Mouse (Mus musculus): ENCODE results near the gene Sco1.
"Not testable (repeated sequence)": the region's sequence is repeated elsewhere in the genome, so short reads cannot be mapped to it uniquely, and the experiment has no call there.

Sco1 gene

GRCm38 (mm10) chr11:67052321-67052952 lies at the start of gene Sco1, which contains the start of gene Adprm:
Sco1 (plus strand) TSS chr11:67052670.
Adprm (minus strand) TSS chr11:67052594.
- peak; percentile 66 to 74 for DNase-seq (ENCODE audit: low spot score in 2 of 2)

- DNase-seq (ENCODE audit: low spot score in 2 of 2): no peak
Observed at GRCm38 (mm10) chr11:67002911-67003310, 49.6 kb upstream of the Sco1 start.

- DNase-seq (ENCODE audit: low spot score in 2 of 2): no peak
Observed at GRCm38 (mm10) chr11:67007961-67008360, 44.5 kb upstream of the Sco1 start.

GRCm38 (mm10) chr11:67008528-67008927 lies 43.9 kb upstream of the Sco1 start:
- no peak for DNase-seq (ENCODE audit: low spot score in 2 of 2)

- no peak for DNase-seq (ENCODE audit: low spot score in 2 of 2)
Observed at GRCm38 (mm10) chr11:67010430-67010829, 42.0 kb upstream of the Sco1 start.

- DNase-seq (ENCODE audit: low spot score in 2 of 2): no peak
Observed at GRCm38 (mm10) chr11:67011635-67012034, 40.8 kb upstream of the Sco1 start.

GRCm38 (mm10) chr11:67017801-67018591 lies 34.5 kb upstream of the Sco1 start:
- DNase-seq (ENCODE audit: low spot score in 2 of 2): no peak

- DNase-seq (ENCODE audit: low spot score in 2 of 2): no peak
Observed at GRCm38 (mm10) chr11:67019711-67020475, 32.6 kb upstream of the Sco1 start.

- DNase-seq (ENCODE audit: low spot score in 2 of 2): peak; percentile 28 to 58
Observed at GRCm38 (mm10) chr11:67020948-67021347, 31.5 kb upstream of the Sco1 start.

GRCm38 (mm10) chr11:67022354-67023115 lies 29.9 kb upstream of the Sco1 start:
- DNase-seq (ENCODE audit: low spot score in 2 of 2): peak in 1 of 2 experiments; percentile 38

GRCm38 (mm10) chr11:67023191-67023590 lies 29.3 kb upstream of the Sco1 start:
- DNase-seq (ENCODE audit: low spot score in 2 of 2): not testable (repeated sequence)

GRCm38 (mm10) chr11:67023802-67024340 lies 28.6 kb upstream of the Sco1 start:
- no peak for DNase-seq (ENCODE audit: low spot score in 2 of 2)

GRCm38 (mm10) chr11:67024867-67025477 lies 27.5 kb upstream of the Sco1 start, which contains the start of gene Tmem220:
Tmem220 (plus strand) TSS chr11:67025154.
- peak; percentile 85 to 91 for DNase-seq (ENCODE audit: low spot score in 2 of 2)

GRCm38 (mm10) chr11:67030904-67031602 lies 21.4 kb upstream of the Sco1 start:
- no peak for DNase-seq (ENCODE audit: low spot score in 2 of 2)

GRCm38 (mm10) chr11:67031603-67031915 lies 20.9 kb upstream of the Sco1 start:
- no peak for DNase-seq (ENCODE audit: low spot score in 2 of 2)

- DNase-seq (ENCODE audit: low spot score in 2 of 2): no peak
Observed at GRCm38 (mm10) chr11:67034775-67035485, 17.5 kb upstream of the Sco1 start.

- DNase-seq (ENCODE audit: low spot score in 2 of 2): no peak
Observed at GRCm38 (mm10) chr11:67036229-67036628, 16.2 kb upstream of the Sco1 start.

GRCm38 (mm10) chr11:67036892-67037291 lies 15.6 kb upstream of the Sco1 start:
- DNase-seq (ENCODE audit: low spot score in 2 of 2): no peak

- DNase-seq (ENCODE audit: low spot score in 2 of 2): no peak
Observed at GRCm38 (mm10) chr11:67039799-67040198, 12.7 kb upstream of the Sco1 start.

GRCm38 (mm10) chr11:67040483-67040882 lies 12.0 kb upstream of the Sco1 start:
- no peak for DNase-seq (ENCODE audit: low spot score in 2 of 2)

Measured in thymus, postnatal 10 days (tissue).